Mouse (Mus musculus): ENCODE measurements around the gene Cxcr4.

The Cxcr4 gene

DNA sequence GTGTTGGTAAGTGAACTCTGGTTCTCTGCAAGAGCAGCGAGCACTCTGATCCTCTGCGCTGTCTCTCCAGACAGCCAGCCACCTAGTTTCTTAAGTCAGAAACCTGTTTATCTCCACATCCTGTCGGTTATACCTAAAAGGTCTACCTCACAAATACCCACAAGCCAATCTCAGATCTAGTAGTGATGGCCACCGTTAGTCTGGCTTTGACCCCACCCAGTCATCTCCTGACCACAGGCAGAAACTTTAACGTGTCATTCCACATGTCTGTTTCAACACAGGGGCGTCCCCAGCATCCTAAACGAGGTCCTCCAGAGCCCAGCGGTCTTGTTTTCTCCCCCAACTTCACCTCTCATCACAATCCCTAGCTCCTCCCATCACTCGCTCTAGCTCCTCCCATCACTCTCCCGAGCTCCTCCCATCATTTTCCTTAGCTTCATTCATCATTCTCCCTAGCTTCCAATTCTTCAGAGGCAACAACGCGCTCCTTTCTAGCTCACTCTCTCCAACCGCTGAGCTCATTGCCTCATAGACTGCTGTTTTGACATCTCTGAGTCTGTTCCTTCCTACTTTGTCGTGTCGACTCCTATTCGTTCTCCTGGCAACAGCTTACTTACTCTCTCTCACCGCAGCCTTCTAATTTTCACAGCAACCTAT lies 22.0 kb downstream of the Cxcr4 start:
- DNase-seq (ENCODE audit: low spot score), result no peak

DNA sequence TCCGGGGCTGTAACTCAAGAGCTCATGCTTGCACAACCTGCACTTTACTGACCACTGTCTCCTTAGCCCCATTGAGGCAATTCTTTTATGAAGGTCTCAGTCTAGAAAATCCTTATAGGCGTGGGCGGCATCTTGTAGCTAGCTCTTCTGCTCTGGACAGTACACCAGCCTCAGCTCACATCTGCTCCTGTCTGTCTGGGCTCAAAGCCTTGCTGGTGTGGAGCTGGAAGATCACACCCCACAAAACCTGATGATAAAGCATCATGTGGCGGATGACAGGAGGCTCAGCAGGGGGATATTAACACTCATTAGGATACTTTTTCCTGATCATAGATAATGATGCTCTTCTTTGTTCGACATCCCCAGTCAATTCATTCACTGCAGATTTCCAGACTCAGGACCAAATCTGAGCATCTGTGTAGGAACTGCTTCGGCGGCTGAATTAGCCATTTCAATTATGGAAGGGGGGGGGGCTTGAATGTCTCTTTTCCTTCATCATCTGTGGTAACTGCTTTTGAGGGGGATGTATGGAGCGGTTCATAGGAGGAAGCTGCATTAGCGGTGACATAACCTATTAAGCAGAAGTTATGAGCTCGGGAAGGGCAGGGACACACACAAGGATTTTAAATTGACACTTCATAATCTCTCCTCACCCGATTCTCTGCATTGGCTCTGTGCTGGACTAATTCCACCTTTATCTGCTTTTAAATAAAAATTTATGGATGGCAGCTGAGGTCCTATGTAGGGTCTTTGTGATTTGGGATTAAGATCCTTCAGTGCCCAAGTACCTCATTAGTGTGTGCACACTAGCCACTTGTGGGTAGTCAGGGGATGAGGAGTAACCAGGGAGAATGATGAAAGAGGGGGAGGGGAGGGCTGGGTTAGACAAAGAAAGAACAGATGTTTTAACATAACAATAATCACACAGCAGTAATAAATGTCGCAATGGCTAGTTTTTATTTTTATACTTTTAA lies 24.6 kb downstream of the Cxcr4 start:
- no peak for DNase-seq (ENCODE audit: low spot score)

GRCm38 (mm10) chr1:128563905-128564304 lies 28.2 kb downstream of the Cxcr4 start:
- no peak for DNase-seq (ENCODE audit: low spot score)

DNA sequence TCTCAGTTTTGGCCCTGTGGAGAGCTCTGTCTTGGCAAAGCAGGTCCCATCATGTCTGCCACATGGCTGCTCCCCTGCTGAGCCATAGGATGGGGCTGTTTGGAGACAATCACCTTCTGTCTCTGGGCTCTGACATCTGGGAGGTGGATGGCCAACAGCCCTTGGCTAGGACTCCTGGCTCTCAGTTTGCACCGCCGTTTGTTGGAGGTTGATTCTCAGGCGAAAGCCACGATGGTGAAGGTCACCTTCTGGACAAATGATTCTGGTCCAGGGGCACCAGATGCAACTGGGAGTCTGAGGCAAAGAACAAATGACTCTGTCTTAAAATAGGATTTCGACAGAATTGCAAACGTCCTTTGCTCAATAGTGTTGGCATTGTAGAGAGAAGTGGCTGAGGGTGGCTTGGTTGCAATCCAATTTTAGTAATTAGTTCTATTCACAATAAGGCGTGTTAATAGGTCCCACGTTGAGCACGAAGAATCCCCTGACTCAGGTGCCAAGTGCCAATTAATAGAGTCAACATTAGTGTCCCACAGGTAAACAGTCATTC lies 30.7 kb downstream of the Cxcr4 start:
- DNase-seq (ENCODE audit: low spot score), result no peak

DNA sequence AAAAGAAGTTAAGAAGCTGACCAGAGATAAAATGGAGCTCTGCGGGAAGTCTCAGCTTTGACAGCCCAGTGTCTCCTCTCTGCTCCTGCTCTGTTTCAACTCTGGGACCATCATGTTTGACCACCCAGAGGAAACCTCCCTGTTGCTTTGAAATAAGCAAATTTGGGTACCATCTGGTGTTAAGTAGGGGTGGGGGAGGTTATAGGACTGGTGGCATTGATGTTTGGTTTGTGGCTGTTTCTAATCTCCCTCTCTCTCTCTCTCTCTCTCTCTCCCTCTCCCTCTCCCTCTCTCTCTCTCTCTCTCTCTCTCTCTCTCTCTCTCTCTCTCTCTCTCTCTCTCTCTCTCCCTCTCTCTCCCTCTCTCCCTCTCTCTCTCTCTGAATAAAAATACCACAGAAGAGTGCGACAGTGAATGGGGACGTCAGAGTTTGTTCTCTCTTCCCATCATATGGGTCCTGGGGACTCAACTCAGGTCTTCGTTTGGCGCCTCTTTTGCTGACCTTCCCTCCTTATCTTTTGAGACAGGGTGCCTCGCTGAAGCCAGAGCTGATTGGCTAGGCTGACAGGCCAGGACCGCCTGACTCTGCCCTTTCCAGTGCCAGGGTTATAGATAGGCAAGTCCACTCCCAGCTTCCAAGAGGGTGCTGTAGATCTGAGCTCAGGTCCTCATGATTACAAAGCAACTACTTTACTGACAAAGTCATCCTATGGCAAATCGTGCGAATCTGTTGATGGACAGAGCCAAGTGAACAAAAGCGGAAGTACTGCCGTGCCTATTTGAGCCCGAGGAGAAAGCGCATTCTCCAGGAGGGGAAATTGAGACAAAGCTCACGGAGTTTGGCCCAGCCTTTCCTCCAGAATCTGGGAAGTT lies 31.4 kb downstream of the Cxcr4 start:
- DNase-seq (ENCODE audit: low spot score), result peak; percentile 55

DNA sequence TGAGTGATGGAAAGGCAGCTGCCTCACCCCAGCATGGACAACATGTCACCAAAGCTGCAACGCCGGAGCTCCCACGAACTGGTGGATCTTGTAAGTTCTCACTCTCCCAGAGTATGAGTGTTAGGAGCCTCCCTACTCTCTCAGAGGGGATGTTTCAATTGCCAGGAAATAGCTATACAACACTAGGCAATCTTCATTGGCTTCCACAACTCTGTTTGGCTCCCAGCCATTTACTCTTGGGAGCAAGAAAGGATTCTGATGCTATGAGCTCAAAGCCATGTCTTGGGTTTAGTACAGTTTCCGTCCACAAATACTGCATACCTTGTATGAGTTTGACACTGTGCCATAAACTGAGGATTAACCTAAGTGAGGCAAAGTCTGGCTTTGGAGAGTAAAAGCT lies 34.1 kb downstream of the Cxcr4 start:
- DNase-seq (ENCODE audit: low spot score), result no peak

GRCm38 (mm10) chr1:128552545-128552944 lies 39.5 kb downstream of the Cxcr4 start:
- peak; percentile 49 for DNase-seq (ENCODE audit: low spot score)

GRCm38 (mm10) chr1:128551743-128552397 lies 40.2 kb downstream of the Cxcr4 start:
- DNase-seq (ENCODE audit: low spot score), result no peak

- no peak for DNase-seq (ENCODE audit: low spot score)
Observed at GRCm38 (mm10) chr1:128549442-128549841, 42.7 kb downstream of the Cxcr4 start.

GRCm38 (mm10) chr1:128549007-128549406 lies 43.1 kb downstream of the Cxcr4 start:
- DNase-seq (ENCODE audit: low spot score), result no peak

DNA sequence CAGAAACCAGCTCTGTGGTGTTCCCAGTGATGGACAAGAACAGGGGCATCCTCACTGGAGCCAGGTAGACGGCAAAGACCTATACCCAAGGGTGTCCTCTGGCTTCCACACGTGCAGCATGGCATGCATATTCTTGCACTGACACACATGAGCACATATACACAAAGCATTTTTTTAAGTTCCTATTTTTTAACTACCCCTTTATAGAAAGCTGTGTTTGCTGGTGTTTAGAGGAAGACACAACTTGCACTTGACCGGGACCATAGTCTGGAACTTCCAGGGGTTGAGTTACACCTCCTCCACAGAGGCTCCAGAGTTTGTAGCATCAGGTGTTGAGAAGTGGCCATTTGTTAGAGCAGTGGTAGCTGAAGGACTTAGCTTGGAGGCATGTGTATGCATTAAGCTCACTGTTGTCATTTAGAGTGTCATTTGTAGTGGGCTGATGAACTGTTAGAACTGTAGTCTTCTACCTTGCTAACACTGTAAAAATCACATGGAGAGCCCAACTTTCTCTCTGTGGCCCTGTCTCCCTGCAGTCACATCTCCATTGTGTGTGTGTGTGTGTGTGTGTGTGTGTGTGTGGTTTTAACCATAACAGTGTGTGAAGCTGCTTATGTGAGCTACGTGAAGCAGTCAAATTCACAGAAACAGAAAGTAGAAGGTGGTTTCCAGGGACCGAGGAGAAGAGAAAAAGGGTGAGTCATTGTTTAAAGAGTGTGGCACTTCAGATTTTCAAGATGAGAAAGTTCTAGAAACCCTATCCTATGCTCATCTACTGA lies 43.7 kb downstream of the Cxcr4 start:
- no peak for DNase-seq (ENCODE audit: low spot score)

- no peak for DNase-seq (ENCODE audit: low spot score)
Observed at GRCm38 (mm10) chr1:128545672-128546071, 46.4 kb downstream of the Cxcr4 start.

DNA sequence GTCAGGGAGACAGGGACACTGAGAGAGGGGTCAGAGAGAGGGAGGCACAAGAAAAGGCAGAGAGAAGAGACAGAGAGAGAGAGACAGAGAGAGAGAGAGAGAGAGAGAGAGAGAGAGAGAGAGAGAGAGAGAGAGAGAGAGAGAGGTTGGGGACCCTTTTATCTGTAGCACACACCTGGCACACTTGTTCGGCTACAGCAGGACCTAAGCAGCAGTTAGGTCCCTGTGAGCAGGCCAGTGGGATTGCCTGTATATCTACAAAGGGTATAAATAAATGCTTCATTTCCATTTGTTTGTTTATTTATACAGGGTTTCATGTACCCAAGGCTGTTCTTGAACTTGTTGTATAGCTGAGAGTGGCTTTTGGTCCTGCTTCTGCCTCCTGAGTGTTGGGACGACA lies 49.0 kb downstream of the Cxcr4 start:
- DNase-seq (ENCODE audit: low spot score), result no peak

GRCm38 (mm10) chr1:128542555-128542954 lies 49.5 kb downstream of the Cxcr4 start:
- DNase-seq (ENCODE audit: low spot score), result no peak

DNA sequence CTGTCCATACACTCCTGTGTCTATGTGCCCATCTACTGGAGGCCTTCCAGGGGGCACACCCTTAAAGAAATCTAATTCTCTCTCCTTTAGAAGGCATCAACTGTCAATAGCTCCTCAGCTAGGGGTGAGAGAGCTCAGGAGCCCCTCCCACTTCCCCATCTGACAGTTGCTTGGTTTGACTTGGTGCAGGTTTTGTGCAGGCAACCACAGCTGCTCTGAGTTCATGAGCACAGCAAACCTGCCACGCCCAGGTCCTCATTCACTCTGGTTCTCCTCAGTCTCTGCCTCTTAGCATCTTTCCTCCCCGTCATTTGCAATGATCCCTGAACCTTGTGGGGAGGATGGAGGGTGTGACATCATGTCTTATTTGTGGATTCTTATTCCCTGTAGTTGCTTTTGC lies 51.9 kb downstream of the Cxcr4 start:
- DNase-seq (ENCODE audit: low spot score), result no peak

DNA sequence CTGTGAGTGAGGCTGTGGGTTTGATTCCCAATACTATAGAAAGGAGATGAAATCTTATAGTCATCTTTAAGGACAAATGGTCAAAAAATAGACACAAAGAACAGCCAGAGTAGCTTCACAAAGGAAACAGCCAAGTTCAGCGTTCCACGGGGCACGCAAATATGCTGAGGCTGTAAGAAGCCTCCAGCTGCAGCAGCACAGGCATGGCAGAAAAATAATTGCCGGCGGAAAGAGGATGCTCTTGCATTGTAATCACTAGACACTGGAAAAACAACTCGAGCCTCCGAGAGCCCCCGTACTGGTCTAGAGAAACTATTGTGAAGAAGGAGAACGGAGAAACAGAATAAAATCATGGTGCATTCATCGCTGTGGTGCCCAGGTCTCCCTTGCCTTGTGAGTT lies 52.5 kb downstream of the Cxcr4 start:
- no peak for DNase-seq (ENCODE audit: low spot score)

All from spleen, adult 12 weeks (tissue).